Mouse (Mus musculus) CH12.LX (cell line): ENCODE data around the gene Olfr649. TPM values are rescaled to one million over a fixed set of nuclear protein-coding genes. Genes with fewer than 3 reads are reported as not detected.

ENCODE experiments used
- DNase-seq: peaks from one replicate; pipeline ENCODE4 v3.0.0-alpha.2; 2013; ENCODE audit errors: extremely low read depth
- H3K27ac ChIP-seq: 2 replicates; pipeline ENCODE4 v1.5.1; 2012; ENCODE audit warnings: low read depth, mild to moderate bottlenecking, control low read depth, moderate library complexity; ENCODE audit not compliant: insufficient read depth
- H3K27me3 ChIP-seq: replicated peaks from 2 replicates; pipeline ENCODE3; 2012; ENCODE audit warnings: inconsistent platforms
- H3K36me3 ChIP-seq, 2 experiments: replicated peaks in 1 of 2; 2 replicates each; pipeline versions ENCODE3 to v1.6.1; 2012; ENCODE audit warnings: inconsistent platforms in 1 of 2, low read length in 1 of 2, mild to moderate bottlenecking in 1 of 2, mixed read lengths in 1 of 2, moderate library complexity in 1 of 2; ENCODE audit not compliant: control insufficient read depth in 1 of 2, insufficient read depth in 1 of 2
- H3K4me1 ChIP-seq, 2 experiments: 2 replicates each; pipeline ENCODE4 v1.6.1; 2012; ENCODE audit warnings: inconsistent platforms in 1 of 2, moderate library complexity in 1 of 2; ENCODE audit not compliant: insufficient read depth in 2 of 2, control insufficient read depth in 1 of 2
- H3K4me2 ChIP-seq: 2 replicates; pipeline ENCODE4 v1.6.1; 2012; ENCODE audit warnings: low read depth, mild to moderate bottlenecking, control low read depth; ENCODE audit not compliant: poor library complexity, insufficient read depth, severe bottlenecking
- H3K4me3 ChIP-seq, 3 experiments: fragments of 150-350 bp in 1 of 3; sonication (generic) in 1 of 3; replicated peaks in 1 of 3; 2 replicates each; pipeline versions ENCODE3 to v1.5.1; 2011 to 2012; ENCODE audit warnings: low read depth in 2 of 3, low read length in 2 of 3, mild to moderate bottlenecking in 2 of 3, moderate library complexity in 2 of 3, control low read depth in 1 of 3, improper control_type of control experiment in 1 of 3, inconsistent platforms in 1 of 3, mixed read lengths in 1 of 3; ENCODE audit not compliant: poor library complexity in 1 of 3
- H3K79me2 ChIP-seq: replicated peaks from 2 replicates; pipeline ENCODE4 v1.6.1; 2012; ENCODE audit warnings: mild to moderate bottlenecking, moderate library complexity; ENCODE audit not compliant: control insufficient read depth, poor library complexity, insufficient read depth, severe bottlenecking; ENCODE audit errors: extremely low read depth
- H3K9ac ChIP-seq: 2 replicates; pipeline ENCODE4 v1.6.1; 2012; ENCODE audit warnings: low read depth, mild to moderate bottlenecking, control low read depth, moderate library complexity; ENCODE audit not compliant: insufficient read depth
- H3K9me3 ChIP-seq: replicated peaks from 2 replicates; pipeline ENCODE3; 2012; ENCODE audit warnings: low read length, inconsistent platforms, mixed read lengths
- CHD1 ChIP-seq: IDR thresholded peaks from 2 replicates; pipeline ENCODE4 v1.6.1; 2012; ENCODE audit warnings: low read depth, low read length, improper control_type of control experiment, inconsistent platforms
- CTCF ChIP-seq, 2 experiments: IDR thresholded peaks in 1 of 2; conservative IDR thresholded peaks in 1 of 2; 2 replicates each; pipeline ENCODE4 v1.5.1; 2011 to 2012; ENCODE audit warnings: low read depth in 2 of 2, low read length in 2 of 2, improper control_type of control experiment in 1 of 2, inconsistent platforms in 1 of 2, mild to moderate bottlenecking in 1 of 2, moderate library complexity in 1 of 2
- ELF1 ChIP-seq: IDR thresholded peaks from 2 replicates; pipeline ENCODE4 v1.6.1; 2014; ENCODE audit warnings: low read depth, mild to moderate bottlenecking, inconsistent platforms, low read length, improper control_type of control experiment
- GABPA ChIP-seq: IDR thresholded peaks from 2 replicates; pipeline ENCODE4 v1.6.1; 2012; ENCODE audit warnings: low read depth, low read length, improper control_type of control experiment, inconsistent platforms; ENCODE audit not compliant: insufficient replicate concordance
- IRF4 ChIP-seq: IDR thresholded peaks from 2 replicates; pipeline ENCODE4 v1.6.1; 2014; ENCODE audit warnings: low read depth, mild to moderate bottlenecking, inconsistent platforms, low read length, improper control_type of control experiment
- JUN ChIP-seq: IDR thresholded peaks from 2 replicates; pipeline ENCODE4 v1.6.1; 2011; ENCODE audit warnings: low read depth, mild to moderate bottlenecking, low read length, improper control_type of control experiment, moderate library complexity; ENCODE audit not compliant: insufficient read depth
- KAT2A ChIP-seq: IDR thresholded peaks from 2 replicates; pipeline ENCODE4 v1.6.1; 2012; ENCODE audit warnings: low read length, improper control_type of control experiment, inconsistent platforms; ENCODE audit not compliant: insufficient replicate concordance
- MAFK ChIP-seq: IDR thresholded peaks from 2 replicates; pipeline ENCODE4 v1.6.1; 2011; ENCODE audit warnings: low read length, improper control_type of control experiment; ENCODE audit not compliant: insufficient replicate concordance
- MAZ ChIP-seq: IDR thresholded peaks from 2 replicates; pipeline ENCODE4 v1.6.1; 2012; ENCODE audit warnings: low read depth, mild to moderate bottlenecking, inconsistent platforms, low read length, improper control_type of control experiment, moderate library complexity
- MYC ChIP-seq: IDR thresholded peaks from 2 replicates; pipeline ENCODE4 v1.6.1; 2011; ENCODE audit warnings: low read depth, mild to moderate bottlenecking, improper control_type of control experiment, low read length
- NELFE ChIP-seq: IDR thresholded peaks from 2 replicates; pipeline ENCODE4 v1.6.1; 2011; ENCODE audit warnings: low read depth, low read length, improper control_type of control experiment
- POLR2A ChIP-seq: IDR thresholded peaks from 2 replicates; pipeline ENCODE4 v1.6.1; 2011; ENCODE audit warnings: low read depth, mild to moderate bottlenecking, improper control_type of control experiment, low read length
- RAD21 ChIP-seq: IDR thresholded peaks from 2 replicates; pipeline ENCODE4 v1.6.1; 2011; ENCODE audit warnings: low read depth, mild to moderate bottlenecking, low read length, improper control_type of control experiment, moderate library complexity
- SMC3 ChIP-seq: IDR thresholded peaks from 2 replicates; pipeline ENCODE4 v1.6.1; 2011; ENCODE audit warnings: low read depth, low read length, improper control_type of control experiment
- TBP ChIP-seq: conservative IDR thresholded peaks from 2 replicates; pipeline ENCODE4 v1.6.1; 2011; ENCODE audit warnings: low read depth, low read length, improper control_type of control experiment
- TCF12 ChIP-seq: IDR thresholded peaks from 2 replicates; pipeline ENCODE4 v1.6.1; 2014; ENCODE audit warnings: low read depth, mild to moderate bottlenecking, inconsistent platforms, low read length, improper control_type of control experiment
- USF2 ChIP-seq: conservative IDR thresholded peaks from 2 replicates; pipeline ENCODE4 v1.6.1; 2011; ENCODE audit warnings: low read depth, low read length, improper control_type of control experiment
- ZC3H11A ChIP-seq: IDR thresholded peaks from 2 replicates; pipeline ENCODE4 v1.6.1; 2012; ENCODE audit warnings: low read depth, mild to moderate bottlenecking, inconsistent platforms, low read length, improper control_type of control experiment
- dilution Hi-C: fragments of 300-500 bp; cut with MboI; formaldehyde crosslinking; loops from 2 replicates; pipeline ENCODE4 v1.14.3; 2020; ENCODE audit warnings: low sequenced_read_pairs; ENCODE audit not compliant: extremely low pct_unique_long_range_greater_than_20kb, extremely low pct_ligation_motif_present
- in situ Hi-C: fragments of 300-500 bp; cut with MboI; formaldehyde crosslinking; loops from 3 replicates; pipeline ENCODE4 v1.14.3; 2019; ENCODE audit warnings: low sequenced_read_pairs, low pct_ligation_motif_present, low pct_unique_long_range_greater_than_20kb, mixed read lengths
- polyA plus RNA-seq: library from polyadenylated mRNA; unstranded; fragments of >175 nt; gene quantifications from 2 replicates; pipeline ENCODE4 v1.2.1, GENCODE M21; 2012; ENCODE audit warnings: low read depth; ENCODE audit not compliant: insufficient read length
- total RNA-seq, 2 experiments: library from RNA; depleted of rRNA; stranded (reverse); fragments of 300-350 nt in 1 of 2; fragments of >200 nt in 1 of 2; gene quantifications; 2 replicates each; pipeline ENCODE4 v1.2.3; 2012 to 2014

The Olfr649 gene
- total and polyA plus RNA-seq, 3 experiments: not detected

GRCm38 (mm10) chr7:104199822-104200221 is 4.0 kb upstream of the Olfr649 start:
- Histone ChIP-seq H3K9me3 (no peaks in the 10 kb centered on the region), H3K27me3 (no peaks in the 10 kb centered on the region), H3K36me3 (no peaks in the 10 kb centered on the region), H3K4me1 (no peaks in the 10 kb centered on the region), H3K9ac (no peak overlapping the region), H3K4me2 (no peak overlapping the region), H3K27ac (no peak overlapping the region), H3K79me2 (no peaks in the 10 kb centered on the region), H3K4me3 (no peak overlapping the region)
- peak; percentile 77 for DNase-seq
- TF ChIP-seq RAD21 (peak; percentile 94), SMC3 (peak; percentile 94), NELFE (peak; percentile 68; the same call in 1 of the 2 replicates), CTCF (conservative IDR thresholded peaks at IDR 0.05 in 1 of 2, IDR thresholded peaks at IDR 0.05 in 1 of 2; ENCODE audit: low read depth in 2 of 2, low read length in 2 of 2) (peak; percentile 94 to 99), MAZ (peak; percentile 69; the same call in 1 of the 2 replicates), KAT2A (no peak), POLR2A (no peak), ELF1 (0 out of 2 replicates have a peak, but pooled peaks have one; percentile 11), MAFK (no peak), ZC3H11A (peak; percentile 60), TCF12 (no peak), IRF4 (peak; percentile 39; the same call in 1 of the 2 replicates)
- in situ Hi-C loops (loop anchor here (25.0 kb wide), 1 partner anchor 488 kb away; the partner anchor contains the start of gene Olfr243), dilution Hi-C loops (no loop called here)

- peak; percentile 12 for DNase-seq
- H3K36me3 ChIP-seq: no peaks in the 10 kb centered on the region
- no peaks in the 10 kb centered on the region for H3K4me1 ChIP-seq
- H3K4me3 ChIP-seq: no peak overlapping the region
- H3K9ac ChIP-seq: no peak overlapping the region
- H3K79me2 ChIP-seq: no peaks in the 10 kb centered on the region
- no peak for TF ChIP-seq GABPA
- peak; percentile 50 for TF ChIP-seq RAD21
- TF ChIP-seq CTCF (conservative IDR thresholded peaks at IDR 0.05 in 1 of 2, IDR thresholded peaks at IDR 0.05 in 1 of 2; ENCODE audit: low read depth in 2 of 2, low read length in 2 of 2): peak in 1 of 2 experiments; percentile 41; a peak in 2 of 4 replicates
- TF ChIP-seq, all 38 proteins: peak for 2
- dilution Hi-C loops: no loop called here
- Histone ChIP-seq H3K27me3 (no peaks in the 10 kb centered on the region), H3K9me3 (no peaks in the 10 kb centered on the region), H3K27ac (no peak overlapping the region), H3K4me2 (no peak overlapping the region)
- in situ Hi-C loops: loop anchor here (25.0 kb wide), 1 partner anchor 479 kb away; the partner anchor contains the start of gene Olfr243
Measured at GRCm38 (mm10) chr7:104191275-104191674, 4.5 kb downstream of the Olfr649 start.

GRCm38 (mm10) chr7:104183292-104183691 is 12.5 kb downstream of the Olfr649 start, which contains the start of gene Olfr648:
Olfr648 (minus strand) TSS chr7:104183392.
- Histone ChIP-seq H3K9me3 (no peaks in the 10 kb centered on the region), H3K4me2 (no peak within 1 kb of the TSS), H3K79me2 (no peaks in the 10 kb centered on the region)
- no peak for DNase-seq
- TF ChIP-seq CHD1: no peak
- TF ChIP-seq CTCF (conservative IDR thresholded peaks at IDR 0.05 in 1 of 2, IDR thresholded peaks at IDR 0.05 in 1 of 2; ENCODE audit: low read depth in 2 of 2, low read length in 2 of 2): no peak
- no peak for TF ChIP-seq TBP
- TF ChIP-seq JUN: no peak
- TF ChIP-seq MYC: no peak
- TF ChIP-seq USF2: no peak
- TF ChIP-seq, all 38 proteins: peak for 0
- H3K27me3 ChIP-seq: no peaks in the 10 kb centered on the region
- dilution Hi-C loops (no loop called here), in situ Hi-C loops (loop anchor here (25.0 kb wide), 1 partner anchor 471 kb away; the partner anchor contains the start of gene Olfr243)
- H3K9ac ChIP-seq: no peak within 1 kb of the TSS
- H3K27ac ChIP-seq: no peak within 1 kb of the TSS
- H3K4me3 ChIP-seq: no peak within 1 kb of the TSS
- no peaks in the 10 kb centered on the region for H3K4me1 ChIP-seq
- H3K36me3 ChIP-seq: no peaks in the 10 kb centered on the region
